Mouse (Mus musculus) MEL (cell line): ENCODE measurements around the gene Cdh5.

Experiments
- CTCF ChIP-seq, 3 experiments: IDR thresholded peaks in 2 of 3; conservative IDR thresholded peaks in 1 of 3; 2 replicates each; pipeline ENCODE4 v1.5.1; 2011 to 2012; ENCODE audit warnings: low read length in 3 of 3, low read depth in 2 of 3, mild to moderate bottlenecking in 2 of 3, improper control_type of control experiment in 1 of 3, inconsistent platforms in 1 of 3, mixed read lengths in 1 of 3, moderate library complexity in 1 of 3; ENCODE audit not compliant: control insufficient read depth in 1 of 3, insufficient read depth in 1 of 3, poor library complexity in 1 of 3, severe bottlenecking in 1 of 3
- GABPA ChIP-seq: IDR thresholded peaks from 2 replicates; pipeline ENCODE4 v1.6.1; 2012; ENCODE audit warnings: low read depth, mild to moderate bottlenecking, inconsistent platforms, low read length, improper control_type of control experiment, moderate library complexity
- GATA1 ChIP-seq: IDR thresholded peaks from 2 replicates; pipeline ENCODE4 v1.6.1; 2011; ENCODE audit warnings: low read depth, low read length, improper control_type of control experiment
- JUND ChIP-seq: IDR thresholded peaks from 2 replicates; pipeline ENCODE4 v1.6.1; 2011; ENCODE audit warnings: low read depth, mild to moderate bottlenecking, improper control_type of control experiment, low read length
- MAFK ChIP-seq: IDR thresholded peaks from 2 replicates; pipeline ENCODE4 v1.6.1; 2011; ENCODE audit warnings: low read depth, mild to moderate bottlenecking, low read length, improper control_type of control experiment, borderline replicate concordance
- NRF1 ChIP-seq: IDR thresholded peaks from 2 replicates; pipeline ENCODE4 v1.6.1; 2014; ENCODE audit warnings: low read depth, mild to moderate bottlenecking, inconsistent platforms, low read length, improper control_type of control experiment, moderate library complexity; ENCODE audit not compliant: poor library complexity, insufficient read depth, severe bottlenecking
- POLR2A ChIP-seq, 2 experiments: IDR thresholded peaks; 2 replicates each; pipeline ENCODE4 v1.6.1; 2011 to 2012; ENCODE audit warnings: low read length in 2 of 2, mild to moderate bottlenecking in 2 of 2, control low read depth in 1 of 2, improper control_type of control experiment in 1 of 2, low read depth in 1 of 2, moderate library complexity in 1 of 2; ENCODE audit not compliant: control insufficient read depth in 1 of 2, insufficient read depth in 1 of 2, poor library complexity in 1 of 2
- RAD21 ChIP-seq: IDR thresholded peaks from 2 replicates; pipeline ENCODE4 v1.6.1; 2011; ENCODE audit warnings: mild to moderate bottlenecking, low read depth, low read length, improper control_type of control experiment
- SIN3A ChIP-seq: IDR thresholded peaks from 2 replicates; pipeline ENCODE4 v1.6.1; 2012; ENCODE audit warnings: low read length, improper control_type of control experiment, inconsistent platforms
- USF1 ChIP-seq: IDR thresholded peaks from 2 replicates; pipeline ENCODE4 v1.6.1; 2014; ENCODE audit warnings: low read depth, mild to moderate bottlenecking, inconsistent platforms, low read length, improper control_type of control experiment, moderate library complexity
- ZNF384 ChIP-seq: IDR thresholded peaks from 2 replicates; pipeline ENCODE4 v1.6.1; 2012; ENCODE audit warnings: low read depth, mild to moderate bottlenecking, inconsistent platforms, low read length, improper control_type of control experiment

GRCm38 (mm10) chr8:104088881-104089280 lies 12.5 kb upstream of the Cdh5 start:
- TF ChIP-seq ZNF384 (no peak), GABPA (no peak), CTCF (IDR thresholded peaks at IDR 0.05 in 2 of 3, conservative IDR thresholded peaks at IDR 0.05 in 1 of 3; ENCODE audit: control insufficient read depth in 1 of 3, insufficient read depth in 1 of 3, low read depth in 2 of 3, low read length in 3 of 3, poor library complexity in 1 of 3, severe bottlenecking in 1 of 3) (no peak), POLR2A (IDR thresholded peaks at IDR 0.05; ENCODE audit: control insufficient read depth in 1 of 2, insufficient read depth in 1 of 2, low read depth in 1 of 2, low read length in 2 of 2, poor library complexity in 1 of 2) (no peak), MAFK (no peak), GATA1 (no peak), RAD21 (no peak), USF1 (no peak), JUND (no peak), SIN3A (no peak), NRF1 (no peak)
